Mouse (Mus musculus): Measurements from ENCODE around the gene Bcar1.

The Bcar1 gene

GRCm38 (mm10) chr8:111666751-111667150 lies 76.9 kb downstream of the Bcar1 start:
- DNase-seq = no peak

- peak; percentile 79 to 84 for DNase-seq
These were observed 81.1 kb downstream of the Bcar1 start for GRCm38 (mm10) chr8:111662473-111662872.

Data from cerebellum, postnatal 36 days (tissue).